ENCODE assay signal across 26 mouse cellular contexts in genomic region chr9:116197491-116198170, GRCm38 (mm10). TPM values are rescaled to one million over a fixed set of nuclear protein-coding genes. Genes with fewer than 3 reads are reported as not detected.
DNase-seq lines count a peak whose midpoint lies in the region.
"Had no signal": no experiment of that assay in that cellular context is flagged by ENCODE, and none has a peak within 500 bp of the region (broad histone marks: within the 10 kb centered on the region; RNA-seq: fewer than 3 reads in every experiment).

No protein-coding gene starts in this region.

- intact Hi-C loops in left cerebral cortex, postnatal 4 days (cut with DNase I): no loop called here

- H3K27me3 ChIP-seq in splenic B cell, adult 2 months (ENCODE audit: control insufficient read depth, insufficient read depth, low read length, poor library complexity, severe bottlenecking): no peaks in the 10 kb centered on the region
- H3K27me3 ChIP-seq: CH12.LX; forebrain, embryonic 13.5 days; heart, embryonic 12.5 days; heart, embryonic 15.5 days; hindbrain, embryonic 13.5 days; Patski had no signal

- DNase-seq in A20 (ENCODE audit: low read depth, low spot score): peak; percentile 61
- peak; percentile 48 to 56 for DNase-seq in B cell, adult 2 months
- peak; percentile 26 for DNase-seq in retina, embryonic 14.5 days (ENCODE audit: low spot score)
- DNase-seq in splenic B cell, adult 2 months (ENCODE audit: low read depth, low spot score): peak; percentile 65
- DNase-seq in left cerebral cortex, postnatal 4 days: no peak
- DNase-seq in kidney, postnatal 36 days: no peak
- DNase-seq: adrenal gland, postnatal 10 days; adrenal gland, postnatal 36 days; cerebellum, adult 11 months; cerebellum, adult 8-10 months; cerebellum, postnatal 10 days; cerebellum, postnatal 36 days; gastrocnemius, adult 2 months; gastrocnemius, postnatal 14 days; heart, adult 18-20 months; heart, postnatal 10 days; heart, postnatal 36 days had no signal

- H3K36me3 ChIP-seq in splenic B cell, adult 2 months (ENCODE audit: control insufficient read depth, insufficient read depth, low read length, poor library complexity, severe bottlenecking): no peaks in the 10 kb centered on the region
- H3K36me3 ChIP-seq: forebrain, embryonic 10.5 days; G1E; heart, embryonic 12.5 days; heart, embryonic 15.5 days; hindbrain, embryonic 10.5 days; hindbrain, embryonic 13.5 days had no signal

RNA-seq across cellular contexts. Expression of gene Tgfbr2, which starts 22.5 kb away (rescaled TPM):
- 10 to 100 TPM; 11.5 to 12.0 TPM for total RNA-seq in left cerebral cortex, postnatal 4 days (2021)

Comparison
In these comparisons a context has a peak if more than half of its experiments do, and no peak if none do; other contexts are left out.
1. DNase-seq: peak in A20 (single experiment), B cell, adult 2 months (2 of 2), retina, embryonic 14.5 days (single experiment) and splenic B cell, adult 2 months (single experiment); none in left cerebral cortex, postnatal 4 days (single experiment) and kidney, postnatal 36 days (0 of 2).